Mouse (Mus musculus): ENCODE results near the gene Hsd3b7. TPM values are rescaled to one million over a fixed set of nuclear protein-coding genes. Genes with fewer than 3 reads are reported as not detected.

The Hsd3b7 gene
- polyA plus RNA-seq, 1 experiment from 2014 or later: 6.5 TPM

DNA sequence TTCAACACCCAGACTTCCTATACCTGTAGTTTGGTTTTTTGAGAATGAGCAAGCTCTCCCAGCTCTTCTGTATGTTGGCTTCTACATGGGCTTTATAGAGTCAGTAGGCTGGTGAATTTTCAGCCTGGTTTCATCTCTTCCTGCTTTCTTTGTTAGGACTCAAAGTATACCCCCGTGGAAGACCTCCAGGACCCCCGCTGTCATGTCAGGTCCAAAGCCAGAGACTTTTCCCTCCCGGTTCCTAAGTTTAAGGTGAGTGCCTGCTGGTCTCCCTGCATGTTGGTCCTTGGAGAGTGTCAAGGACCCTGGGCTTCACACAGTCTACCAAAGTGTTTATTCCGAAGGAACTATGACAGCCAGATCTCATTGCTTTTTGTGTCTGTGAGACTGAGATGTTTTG, 22.1 kb upstream of the Hsd3b7 start:
- H3K4me1 ChIP-seq (replicated peaks; ENCODE audit: control insufficient read depth, insufficient read depth, low read length): peaks cover 7% of the 10 kb centered on the region
- ATAC-seq (replicated peaks; ENCODE audit: low FRiP score) (no peak), DNase-seq (ENCODE audit: low spot score) (no peak)
- 83% methylated on average over 4 of the region's 4 CpGs for WGBS
- peak overlapping the region; percentile 85 for H3K4me2 ChIP-seq (ENCODE audit: low read depth, low read length, severe bottlenecking)
- peak overlapping the region; percentile 95 for H3K9ac ChIP-seq (ENCODE audit: low read length)
- no peaks in the 10 kb centered on the region; the same call in 1 of the 2 replicates for H3K36me3 ChIP-seq (ENCODE audit: control insufficient read depth, insufficient read depth, low read length)
- no peaks in the 10 kb centered on the region for H3K9me3 ChIP-seq (ENCODE audit: control insufficient read depth, low read length)
- no peaks in the 10 kb centered on the region for H3K27me3 ChIP-seq (ENCODE audit: control insufficient read depth, insufficient read depth, low read length)
- peak overlapping the region; percentile 97 for H3K4me3 ChIP-seq (ENCODE audit: low read depth, low read length)
- H3K27ac ChIP-seq (ENCODE audit: low read depth, low read length): no peak overlapping the region

DNA sequence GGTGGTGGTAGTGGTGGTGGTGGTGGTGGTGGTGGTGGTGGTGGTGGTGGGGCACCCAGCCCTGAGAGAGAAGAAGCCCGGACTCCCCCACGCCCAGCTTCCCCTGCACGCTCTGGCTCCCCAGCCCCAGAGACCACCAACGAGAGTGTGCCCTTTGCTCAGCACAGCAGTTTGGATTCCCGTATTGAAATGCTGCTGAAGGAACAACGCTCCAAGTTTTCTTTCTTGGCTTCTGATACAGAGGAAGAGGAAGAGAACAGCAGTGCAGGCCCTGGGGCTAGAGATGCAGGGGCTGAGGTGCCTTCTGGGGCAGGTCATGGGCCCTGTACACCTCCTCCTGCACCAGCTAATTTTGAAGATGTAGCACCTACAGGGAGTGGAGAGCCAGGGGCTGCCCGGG, 15.1 kb upstream of the Hsd3b7 start, which contains the start of gene Gm49388:
Gene Gm49388, plus strand, starts transcription at position 301 of the 400 bp plus-strand sequence.
- no peaks in the 10 kb centered on the region for H3K4me1 ChIP-seq (replicated peaks; ENCODE audit: control insufficient read depth, insufficient read depth, low read length)
- H3K4me2 ChIP-seq (ENCODE audit: low read depth, low read length, severe bottlenecking): no peak within 1 kb of the TSS
- no peak within 1 kb of the TSS for H3K4me3 ChIP-seq (ENCODE audit: low read depth, low read length)
- no peaks in the 10 kb centered on the region for H3K27me3 ChIP-seq (ENCODE audit: control insufficient read depth, insufficient read depth, low read length)
- DNase-seq (ENCODE audit: low spot score) (no peak), ATAC-seq (replicated peaks; ENCODE audit: low FRiP score) (no peak)
- H3K9me3 ChIP-seq (ENCODE audit: control insufficient read depth, low read length): no peaks in the 10 kb centered on the region
- H3K36me3 ChIP-seq (ENCODE audit: control insufficient read depth, insufficient read depth, low read length): peaks cover 19% of the 10 kb centered on the region; the same call in 1 of the 2 replicates
- H3K9ac ChIP-seq (ENCODE audit: low read length): no peak within 1 kb of the TSS
- WGBS: 91% methylated on average over 7 of the region's 7 CpGs
- H3K27ac ChIP-seq (ENCODE audit: low read depth, low read length): no peak within 1 kb of the TSS

DNA sequence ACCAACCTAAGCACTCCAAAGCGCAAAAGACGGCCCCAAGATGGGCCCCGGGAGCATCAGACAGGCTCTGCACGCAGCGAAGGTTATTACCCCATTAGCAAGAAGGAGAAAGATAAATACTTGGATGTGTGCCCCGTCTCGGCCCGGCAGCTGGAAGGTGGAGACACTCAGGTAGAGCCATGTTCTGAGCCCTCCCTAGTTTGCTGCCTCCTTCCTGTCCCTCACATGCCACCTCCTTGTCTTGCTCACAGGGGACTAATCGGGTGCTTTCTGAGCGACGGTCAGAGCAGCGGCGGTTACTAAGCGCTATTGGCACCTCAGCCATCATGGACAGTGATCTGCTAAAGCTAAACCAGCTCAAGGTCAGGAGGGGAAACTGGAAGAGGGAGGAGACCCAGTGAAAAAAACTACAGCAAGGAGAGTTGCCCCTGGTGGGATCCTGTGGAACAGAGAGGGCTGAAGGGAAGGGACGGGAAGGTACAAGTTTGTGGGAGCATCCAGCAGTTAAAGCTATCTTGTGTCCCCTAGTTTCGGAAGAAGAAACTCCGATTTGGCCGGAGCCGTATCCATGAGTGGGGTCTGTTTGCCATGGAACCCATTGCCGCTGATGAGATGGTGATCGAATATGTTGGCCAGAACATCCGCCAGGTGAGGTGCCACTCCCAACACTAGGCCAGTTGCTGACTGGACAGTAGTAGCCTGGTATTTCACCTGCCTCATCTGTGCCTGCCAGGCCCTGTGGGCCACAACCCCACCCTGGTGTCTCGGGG, 3.1 kb upstream of the Hsd3b7 start:
- Histone ChIP-seq H3K4me3 (ENCODE audit: low read depth, low read length) (no peak overlapping the region), H3K27ac (ENCODE audit: low read depth, low read length) (no peak overlapping the region), H3K4me2 (ENCODE audit: low read depth, low read length, severe bottlenecking) (no peak overlapping the region), H3K36me3 (ENCODE audit: control insufficient read depth, insufficient read depth, low read length) (peaks cover 27% of the 10 kb centered on the region), H3K9ac (ENCODE audit: low read length) (no peak overlapping the region), H3K9me3 (ENCODE audit: control insufficient read depth, low read length) (no peaks in the 10 kb centered on the region), H3K27me3 (ENCODE audit: control insufficient read depth, insufficient read depth, low read length) (no peaks in the 10 kb centered on the region), H3K4me1 (replicated peaks; ENCODE audit: control insufficient read depth, insufficient read depth, low read length) (no peaks in the 10 kb centered on the region)
- WGBS: 95% methylated on average over 23 of the region's 23 CpGs
- DNase-seq (ENCODE audit: low spot score) (no peak), ATAC-seq (replicated peaks; ENCODE audit: low FRiP score) (no peak)

DNA sequence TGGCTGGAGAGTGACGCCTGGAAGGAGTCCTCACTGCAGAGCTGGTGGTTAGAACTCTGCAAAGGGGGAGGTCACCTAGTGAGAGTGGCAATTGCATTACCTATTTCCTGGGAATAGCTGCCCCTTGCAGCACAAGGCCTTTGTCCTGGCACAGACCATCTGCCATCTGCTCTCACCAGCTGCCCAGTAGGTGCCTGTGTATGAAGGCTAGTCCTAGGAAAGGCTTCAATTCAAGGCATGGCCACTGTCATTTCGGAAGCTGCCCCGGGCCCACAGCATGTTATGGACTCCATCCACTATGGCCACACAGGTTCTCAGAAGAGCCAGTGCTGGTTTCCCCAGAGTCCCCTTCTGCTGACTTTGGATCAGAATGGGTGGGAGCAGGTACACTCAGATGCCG, 1.8 kb upstream of the Hsd3b7 start:
- no peaks in the 10 kb centered on the region for H3K4me1 ChIP-seq (replicated peaks; ENCODE audit: control insufficient read depth, insufficient read depth, low read length)
- no peaks in the 10 kb centered on the region for H3K27me3 ChIP-seq (ENCODE audit: control insufficient read depth, insufficient read depth, low read length)
- no peaks in the 10 kb centered on the region for H3K9me3 ChIP-seq (ENCODE audit: control insufficient read depth, low read length)
- no peak overlapping the region for H3K4me3 ChIP-seq (ENCODE audit: low read depth, low read length)
- DNase-seq (ENCODE audit: low spot score): no peak
- H3K9ac ChIP-seq (ENCODE audit: low read length): no peak overlapping the region
- no peak overlapping the region for H3K4me2 ChIP-seq (ENCODE audit: low read depth, low read length, severe bottlenecking)
- WGBS: 90% methylated on average over 4 of the region's 4 CpGs
- H3K27ac ChIP-seq (ENCODE audit: low read depth, low read length): no peak overlapping the region
- ATAC-seq (replicated peaks; ENCODE audit: low FRiP score): no peak
- H3K36me3 ChIP-seq (ENCODE audit: control insufficient read depth, insufficient read depth, low read length): peaks cover 26% of the 10 kb centered on the region

DNA sequence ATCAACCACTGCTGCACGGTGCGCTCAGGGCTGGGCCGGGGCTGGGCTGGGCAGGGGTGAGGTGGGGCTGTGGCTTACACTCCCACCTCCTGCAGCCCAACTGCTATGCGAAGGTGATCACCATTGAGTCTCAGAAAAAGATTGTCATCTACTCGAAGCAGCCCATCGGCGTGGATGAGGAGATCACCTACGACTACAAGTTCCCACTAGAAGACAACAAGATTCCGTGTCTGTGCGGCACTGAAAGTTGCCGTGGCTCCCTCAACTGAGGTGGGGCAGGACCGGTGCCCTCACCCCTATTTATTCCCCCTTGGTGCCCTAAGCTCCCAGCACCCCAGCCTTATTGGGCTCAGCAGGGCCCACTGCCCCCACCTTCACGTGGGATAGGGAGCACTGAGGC, 1.2 kb upstream of the Hsd3b7 start:
- no peak for DNase-seq (ENCODE audit: low spot score)
- H3K27me3 ChIP-seq (ENCODE audit: control insufficient read depth, insufficient read depth, low read length): no peaks in the 10 kb centered on the region
- 92% methylated on average over 13 of the region's 13 CpGs for WGBS
- no peaks in the 10 kb centered on the region for H3K9me3 ChIP-seq (ENCODE audit: control insufficient read depth, low read length)
- no peaks in the 10 kb centered on the region for H3K4me1 ChIP-seq (replicated peaks; ENCODE audit: control insufficient read depth, insufficient read depth, low read length)
- H3K27ac ChIP-seq (ENCODE audit: low read depth, low read length): no peak overlapping the region
- ATAC-seq (replicated peaks; ENCODE audit: low FRiP score): no peak
- H3K4me3 ChIP-seq (ENCODE audit: low read depth, low read length): no peak overlapping the region
- no peak overlapping the region for H3K9ac ChIP-seq (ENCODE audit: low read length)
- peaks cover 26% of the 10 kb centered on the region for H3K36me3 ChIP-seq (ENCODE audit: control insufficient read depth, insufficient read depth, low read length)
- H3K4me2 ChIP-seq (ENCODE audit: low read depth, low read length, severe bottlenecking): no peak overlapping the region

DNA sequence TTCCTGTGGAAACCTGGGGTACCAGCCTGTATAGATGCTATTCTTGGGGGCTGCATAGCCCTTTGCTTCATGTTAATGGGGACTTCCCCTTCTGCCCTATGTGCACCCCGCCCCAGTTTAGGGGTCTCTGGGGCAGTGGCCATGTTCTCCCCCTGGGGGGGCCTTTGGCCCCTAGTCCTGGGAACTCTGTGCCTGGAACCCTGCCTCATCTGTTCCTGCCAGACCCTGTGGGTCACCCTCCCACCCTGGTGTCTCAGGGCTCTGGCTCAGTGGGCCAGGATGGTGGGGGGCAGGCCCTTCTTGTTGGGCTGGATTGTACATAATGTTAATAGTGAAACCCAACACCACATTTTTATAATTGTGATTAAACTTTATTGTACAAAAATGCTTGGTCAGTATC, 666 bp upstream of the Hsd3b7 start:
- no peak overlapping the region for H3K4me3 ChIP-seq (ENCODE audit: low read depth, low read length)
- H3K4me1 ChIP-seq (replicated peaks; ENCODE audit: control insufficient read depth, insufficient read depth, low read length): no peaks in the 10 kb centered on the region
- 93% methylated on average over 1 of the region's 1 CpGs for WGBS
- no peaks in the 10 kb centered on the region for H3K27me3 ChIP-seq (ENCODE audit: control insufficient read depth, insufficient read depth, low read length)
- ATAC-seq (replicated peaks; ENCODE audit: low FRiP score) (no peak), DNase-seq (ENCODE audit: low spot score) (no peak)
- H3K9me3 ChIP-seq (ENCODE audit: control insufficient read depth, low read length): no peaks in the 10 kb centered on the region
- no peak overlapping the region for H3K4me2 ChIP-seq (ENCODE audit: low read depth, low read length, severe bottlenecking)
- H3K27ac ChIP-seq (ENCODE audit: low read depth, low read length): no peak overlapping the region
- H3K36me3 ChIP-seq (ENCODE audit: control insufficient read depth, insufficient read depth, low read length): peaks cover 26% of the 10 kb centered on the region
- no peak overlapping the region for H3K9ac ChIP-seq (ENCODE audit: low read length)

DNA sequence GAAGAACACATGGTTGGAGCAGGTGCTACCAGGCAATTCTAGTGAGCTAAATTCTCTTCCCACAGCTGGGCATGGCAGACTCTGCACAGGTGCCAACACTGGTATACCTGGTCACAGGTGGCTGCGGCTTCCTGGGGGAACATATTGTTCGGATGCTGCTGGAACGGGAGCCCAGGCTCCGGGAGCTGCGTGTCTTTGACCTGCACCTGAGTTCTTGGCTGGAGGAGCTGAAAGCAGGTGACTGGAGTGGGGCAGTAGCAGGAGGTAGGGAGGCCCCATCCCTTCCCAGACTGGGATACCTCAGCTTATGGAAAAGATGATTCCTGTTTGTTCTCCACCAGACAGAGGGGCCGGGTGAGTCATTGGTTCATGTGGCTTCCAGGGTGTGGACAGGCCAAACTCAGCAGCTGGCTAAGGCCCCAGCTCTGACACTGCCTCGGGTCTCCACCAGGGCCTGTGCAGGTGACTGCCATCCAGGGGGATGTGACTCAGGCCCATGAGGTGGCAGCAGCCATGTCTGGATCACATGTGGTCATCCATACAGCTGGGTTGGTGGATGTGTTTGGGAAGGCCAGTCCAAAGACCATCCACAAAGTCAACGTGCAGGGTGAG, 712 bp downstream of the Hsd3b7 start:
- no peaks in the 10 kb centered on the region for H3K4me1 ChIP-seq (replicated peaks; ENCODE audit: control insufficient read depth, insufficient read depth, low read length)
- WGBS: 92% methylated on average over 8 of the region's 8 CpGs
- H3K27me3 ChIP-seq (ENCODE audit: control insufficient read depth, insufficient read depth, low read length): no peaks in the 10 kb centered on the region
- H3K27ac ChIP-seq (ENCODE audit: low read depth, low read length): no peak overlapping the region
- DNase-seq (ENCODE audit: low spot score) (no peak), ATAC-seq (replicated peaks; ENCODE audit: low FRiP score) (no peak)
- H3K9me3 ChIP-seq (ENCODE audit: control insufficient read depth, low read length): no peaks in the 10 kb centered on the region
- H3K36me3 ChIP-seq (ENCODE audit: control insufficient read depth, insufficient read depth, low read length): peaks cover 15% of the 10 kb centered on the region
- no peak overlapping the region for H3K4me2 ChIP-seq (ENCODE audit: low read depth, low read length, severe bottlenecking)
- H3K4me3 ChIP-seq (ENCODE audit: low read depth, low read length): no peak overlapping the region
- H3K9ac ChIP-seq (ENCODE audit: low read length): no peak overlapping the region

DNA sequence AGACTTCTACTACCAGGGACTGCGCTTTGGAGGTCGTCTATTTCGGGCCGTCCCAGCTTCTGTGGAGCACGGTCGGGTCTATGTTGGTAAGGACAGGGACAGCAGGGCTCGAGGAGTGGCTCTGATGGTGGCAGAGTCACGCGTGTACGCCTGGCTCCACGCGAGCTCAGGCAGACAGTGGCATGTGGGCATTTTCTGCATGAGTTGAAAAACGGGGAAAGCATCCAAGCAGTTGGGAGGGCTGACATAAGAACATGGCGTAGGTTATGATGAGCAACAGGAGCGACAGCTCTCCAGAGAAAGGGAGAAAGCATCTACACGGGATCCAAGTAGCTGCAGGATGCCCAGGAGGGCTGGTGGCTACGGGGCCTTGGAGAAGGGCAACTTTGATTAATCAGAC, 1.9 kb downstream of the Hsd3b7 start:
- peaks cover 8% of the 10 kb centered on the region; the same call in 1 of the 2 replicates for H3K36me3 ChIP-seq (ENCODE audit: control insufficient read depth, insufficient read depth, low read length)
- ATAC-seq (replicated peaks; ENCODE audit: low FRiP score): no peak
- WGBS: 92% methylated on average over 17 of the region's 17 CpGs

DNA sequence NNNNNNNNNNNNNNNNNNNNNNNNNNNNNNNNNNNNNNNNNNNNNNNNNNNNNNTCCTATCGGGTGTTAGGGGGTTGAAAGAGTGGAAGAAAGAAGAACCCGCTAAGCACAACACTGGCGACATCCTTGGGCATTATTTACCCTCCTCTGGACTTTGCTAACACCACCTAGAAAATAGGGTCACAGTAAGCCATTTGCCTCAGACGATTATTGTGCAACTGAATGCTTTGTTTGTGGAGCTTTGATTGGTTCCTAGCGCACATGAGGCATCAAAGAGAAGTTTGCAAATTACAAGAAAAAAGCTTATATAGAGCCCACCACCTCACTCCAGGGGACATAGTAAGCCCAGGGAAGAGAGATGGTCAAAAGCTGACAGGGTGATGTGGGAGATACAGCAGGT, 8.4 kb downstream of the Hsd3b7 start:
- H3K27ac ChIP-seq (ENCODE audit: low read depth, low read length): no peak overlapping the region
- ATAC-seq (replicated peaks; ENCODE audit: low FRiP score): no peak
- 64% methylated on average over 5 of the region's 5 CpGs for WGBS
- DNase-seq (ENCODE audit: low spot score): no peak
- no peaks in the 10 kb centered on the region for H3K4me1 ChIP-seq (replicated peaks; ENCODE audit: control insufficient read depth, insufficient read depth, low read length)
- H3K9ac ChIP-seq (ENCODE audit: low read length): no peak overlapping the region
- no peaks in the 10 kb centered on the region for H3K36me3 ChIP-seq (ENCODE audit: control insufficient read depth, insufficient read depth, low read length)
- H3K9me3 ChIP-seq (ENCODE audit: control insufficient read depth, low read length): no peaks in the 10 kb centered on the region
- no peak overlapping the region for H3K4me2 ChIP-seq (ENCODE audit: low read depth, low read length, severe bottlenecking)
- no peak overlapping the region for H3K4me3 ChIP-seq (ENCODE audit: low read depth, low read length)
- H3K27me3 ChIP-seq (ENCODE audit: control insufficient read depth, insufficient read depth, low read length): no peaks in the 10 kb centered on the region

More for the DNA sequence above, 1.9 kb downstream of the Hsd3b7 start:
- no peak for DNase-seq (ENCODE audit: low spot score)
- Histone ChIP-seq H3K4me3 (ENCODE audit: low read depth, low read length) (no peak overlapping the region), H3K4me1 (replicated peaks; ENCODE audit: control insufficient read depth, insufficient read depth, low read length) (no peaks in the 10 kb centered on the region), H3K9ac (ENCODE audit: low read length) (no peak overlapping the region), H3K9me3 (ENCODE audit: control insufficient read depth, low read length) (no peaks in the 10 kb centered on the region), H3K27me3 (ENCODE audit: control insufficient read depth, insufficient read depth, low read length) (no peaks in the 10 kb centered on the region), H3K27ac (ENCODE audit: low read depth, low read length) (no peak overlapping the region), H3K4me2 (ENCODE audit: low read depth, low read length, severe bottlenecking) (no peak overlapping the region)

Measured in forebrain, embryonic 11.5 days (tissue).